Mouse (Mus musculus) heart, postnatal 0 days (tissue): ENCODE results near the gene Ctr9. TPM values are rescaled to one million over a fixed set of nuclear protein-coding genes. Genes with fewer than 3 reads are reported as not detected.
A peak's percentile ranks its signal among the peaks of the same experiment; 100 is the strongest.

ENCODE experiments used
- ATAC-seq: fragments of 200-750 bp; cut with Nextera tagmentation; 2 replicates; pipeline ENCODE4 v1.8.0; 2017; ENCODE audit warnings: low read depth, moderate number of reproducible peaks, moderate library complexity; ENCODE audit not compliant: insufficient read depth
- DNase-seq: peaks from one replicate; pipeline ENCODE4 v3.0.0-alpha.2; 2016; ENCODE audit warnings: low spot score
- H3K27ac ChIP-seq: fragments of 300-500 bp; sonication (generic); 2 replicates; pipeline ENCODE4 v1.5.1; 2014; ENCODE audit warnings: low read depth, mild to moderate bottlenecking
- H3K27me3 ChIP-seq: fragments of 300-500 bp; sonication (generic); 2 replicates; pipeline ENCODE4 v1.6.1; 2014; ENCODE audit warnings: low read length, mixed read lengths; ENCODE audit not compliant: control insufficient read depth, insufficient read depth
- H3K36me3 ChIP-seq: fragments of 300-500 bp; sonication (generic); replicated peaks from 2 replicates; pipeline ENCODE4 v1.6.1; 2014; ENCODE audit warnings: low read length, mixed read lengths; ENCODE audit not compliant: control insufficient read depth, insufficient read depth
- H3K4me1 ChIP-seq: fragments of 300-500 bp; sonication (generic); 2 replicates; pipeline ENCODE4 v1.6.1; 2014; ENCODE audit warnings: antibody characterized with exemption; ENCODE audit not compliant: control insufficient read depth, insufficient read depth
- H3K4me2 ChIP-seq: fragments of 300-500 bp; sonication (generic); 2 replicates; pipeline ENCODE4 v1.6.1; 2014; ENCODE audit warnings: low read depth, mild to moderate bottlenecking, low read length, moderate library complexity
- H3K4me3 ChIP-seq: fragments of 300-500 bp; sonication (generic); 2 replicates; pipeline ENCODE4 v1.5.1; 2014; ENCODE audit warnings: low read depth, low read length
- H3K9ac ChIP-seq: fragments of 300-500 bp; sonication (generic); replicated peaks from 2 replicates; pipeline ENCODE4 v1.6.1; 2014; ENCODE audit warnings: low read depth, low read length, mixed read lengths
- H3K9me3 ChIP-seq: fragments of 300-500 bp; sonication (generic); replicated peaks from 2 replicates; pipeline ENCODE4 v1.6.1; 2016; ENCODE audit warnings: low read length; ENCODE audit not compliant: control insufficient read depth
- CTCF ChIP-seq: IDR thresholded peaks from 2 replicates; pipeline ENCODE4 v1.5.1; 2016; ENCODE audit warnings: antibody characterized with exemption, control low read depth, low read depth
- EP300 ChIP-seq: IDR thresholded peaks from 2 replicates; pipeline ENCODE4 v1.6.1; 2016; ENCODE audit warnings: antibody characterized with exemption, low read depth
- WGBS: fragments of 180-500 bp; shearing (Covaris S2); extraction: QIAGEN DNeasy Blood & Tissue Kit; methylation state at CpG from one replicate; pipeline ENCODE4 v1.1.7; 2014; 5-methylcytosine and 5-hydroxymethylcytosine counted together
- polyA plus RNA-seq: library from polyadenylated mRNA; unstranded; fragments of >200 nt; fragmentation: Nextera tagmentation; extraction: Ambion mirVana; gene quantifications from 2 replicates; pipeline ENCODE4 v1.2.1, GENCODE M21; 2015
- total RNA-seq: library from RNA; depleted of rRNA; stranded (reverse); fragments of >200 nt; gene quantifications from 2 replicates; pipeline ENCODE4 v1.2.3, GENCODE M21; 2014; ENCODE audit warnings: low replicate concordance

The Ctr9 gene
- total and polyA plus RNA-seq, 2 experiments from 2014 or later = 11.6 to 30.4 TPM

DNA sequence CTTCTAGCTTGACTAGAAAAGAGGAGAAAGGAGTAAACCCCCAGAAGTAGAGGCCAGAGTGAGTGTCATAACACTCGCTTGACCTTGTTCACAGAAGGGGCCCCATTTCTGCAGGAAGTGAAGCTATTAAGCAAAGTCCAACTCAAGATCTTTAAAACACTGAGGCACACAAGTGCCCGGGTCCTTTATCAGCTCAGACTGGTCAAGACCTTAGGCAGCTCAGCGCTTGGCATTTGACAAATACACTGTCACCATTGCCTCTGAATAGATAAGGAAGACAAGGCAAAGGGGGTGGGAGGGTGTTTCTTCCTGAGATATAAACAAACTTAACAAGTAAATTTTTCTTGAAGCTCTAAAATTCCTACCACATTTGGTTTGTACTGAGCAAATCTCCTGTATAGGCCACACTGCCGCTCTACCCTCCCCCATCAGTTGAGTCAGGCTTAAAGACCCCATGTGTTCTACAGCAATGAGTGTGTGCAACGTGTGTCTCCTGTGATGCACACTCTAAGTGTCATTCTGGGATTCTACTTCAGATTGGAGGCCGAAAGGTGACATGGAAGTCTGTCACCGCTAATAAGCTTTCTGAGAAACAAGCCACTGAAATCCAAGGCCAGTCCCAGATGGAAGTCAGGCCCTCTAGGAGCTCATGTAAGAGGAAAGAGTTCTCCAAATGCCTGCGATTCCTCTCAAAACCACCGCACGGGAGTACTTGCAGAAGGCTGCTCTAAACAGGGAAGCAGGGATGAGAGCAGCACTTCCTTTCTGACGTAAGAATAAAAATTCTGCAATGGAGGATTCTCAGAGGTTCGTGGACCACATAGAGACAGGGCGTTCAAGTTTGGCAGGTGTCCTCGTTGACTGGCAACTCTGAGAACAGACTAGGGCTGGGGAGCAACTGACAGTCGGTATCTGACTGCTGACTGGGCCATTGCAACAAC, 29.6 kb upstream of the Ctr9 start:
- Histone ChIP-seq H3K4me2 (no peak overlapping the region), H3K4me1 (no peaks in the 10 kb centered on the region), H3K4me3 (no peak overlapping the region), H3K36me3 (no peaks in the 10 kb centered on the region), H3K9ac (no peak overlapping the region), H3K27ac (no peak overlapping the region), H3K27me3 (no peaks in the 10 kb centered on the region), H3K9me3 (no peaks in the 10 kb centered on the region)
- WGBS = 56% methylated on average over 15 of the region's 15 CpGs
- ATAC-seq (no peak), DNase-seq (no peak)
- no peak for TF ChIP-seq EP300
- TF ChIP-seq CTCF = no peak

DNA sequence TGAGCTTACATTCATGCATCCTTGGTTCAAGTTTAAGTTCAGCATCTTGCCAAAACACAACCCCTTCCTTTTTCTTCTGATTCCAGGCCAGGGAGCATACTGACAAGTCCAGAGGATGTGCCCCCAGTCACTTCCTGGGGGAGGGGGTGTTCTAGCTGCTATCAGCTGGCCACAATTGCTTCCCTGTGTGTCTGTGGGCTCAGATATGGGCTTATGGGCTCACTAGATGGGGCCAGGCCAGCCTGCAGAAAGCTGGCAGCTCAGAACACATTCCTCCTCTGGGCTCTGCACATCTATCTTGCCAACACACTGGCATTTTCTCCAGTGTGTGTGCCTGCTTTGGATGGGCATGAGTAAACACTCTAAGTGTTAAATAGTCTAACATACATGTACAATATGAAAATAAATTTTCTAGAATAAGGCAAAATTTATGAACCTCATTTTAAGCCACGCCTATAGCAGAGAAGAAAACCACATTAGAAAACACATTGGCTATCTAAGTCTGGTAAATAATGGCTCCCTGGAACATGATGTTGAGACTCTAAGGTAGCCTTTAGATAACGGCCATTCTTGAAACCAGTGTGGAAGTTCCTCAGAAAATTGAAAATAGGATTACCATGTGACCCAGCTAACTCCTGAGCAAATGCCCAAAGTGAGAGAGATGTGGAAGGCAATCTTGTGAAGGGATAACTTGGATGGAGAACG, 24.5 kb upstream of the Ctr9 start:
- ATAC-seq (no peak), DNase-seq (no peak)
- no peak overlapping the region for H3K27ac ChIP-seq
- H3K4me1 ChIP-seq = no peaks in the 10 kb centered on the region
- H3K9me3 ChIP-seq = no peaks in the 10 kb centered on the region
- no peaks in the 10 kb centered on the region for H3K27me3 ChIP-seq
- H3K9ac ChIP-seq = no peak overlapping the region
- no peak for TF ChIP-seq EP300
- no peak for TF ChIP-seq CTCF
- no peaks in the 10 kb centered on the region for H3K36me3 ChIP-seq
- H3K4me2 ChIP-seq = no peak overlapping the region
- 87% methylated on average over 3 of the region's 3 CpGs for WGBS
- H3K4me3 ChIP-seq = no peak overlapping the region

DNA sequence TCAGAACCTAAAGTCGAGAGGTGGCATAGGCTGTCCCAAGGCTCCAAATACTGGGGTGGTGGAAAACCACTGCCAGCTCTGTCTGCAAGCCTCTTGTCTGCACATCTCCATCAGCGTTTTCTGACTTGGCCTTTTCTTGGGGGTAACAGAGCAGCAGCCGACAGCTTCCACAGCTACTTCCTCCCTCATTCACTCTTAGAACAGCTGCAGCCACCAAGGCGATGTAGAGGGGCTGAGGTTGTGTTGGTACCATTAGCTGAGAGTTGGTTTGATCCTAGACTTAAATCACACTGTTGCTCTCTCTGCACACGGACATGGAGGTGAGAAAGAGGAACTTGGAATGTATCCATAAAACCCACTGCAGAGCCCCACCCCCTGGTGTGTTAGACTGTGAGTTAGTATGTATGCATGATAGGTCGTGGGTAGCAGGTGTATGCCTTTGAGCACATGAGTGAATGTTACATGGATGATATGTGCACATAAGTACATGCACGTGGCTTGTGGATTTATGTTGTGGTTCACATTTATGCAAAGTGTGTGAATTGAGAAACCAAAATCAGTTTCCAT, 14.6 kb upstream of the Ctr9 start:
- Histone ChIP-seq H3K27ac (no peak overlapping the region), H3K4me3 (no peak overlapping the region), H3K9ac (no peak overlapping the region), H3K4me2 (no peak overlapping the region), H3K27me3 (no peaks in the 10 kb centered on the region), H3K36me3 (no peaks in the 10 kb centered on the region), H3K4me1 (no peaks in the 10 kb centered on the region), H3K9me3 (no peaks in the 10 kb centered on the region)
- WGBS = 65% methylated on average over 7 of the region's 7 CpGs
- TF ChIP-seq CTCF (no peak), EP300 (no peak)
- no peak for DNase-seq
- ATAC-seq = no peak

GRCm38 (mm10) chr7:111014893-111015292, 13.9 kb upstream of the Ctr9 start:
- no peaks in the 10 kb centered on the region for H3K36me3 ChIP-seq
- H3K27me3 ChIP-seq = no peaks in the 10 kb centered on the region
- no peak overlapping the region for H3K27ac ChIP-seq
- H3K9me3 ChIP-seq = no peaks in the 10 kb centered on the region
- DNase-seq (peak; percentile 89), ATAC-seq (peak; percentile 75)
- 6% methylated on average over 5 of the region's 5 CpGs for WGBS
- TF ChIP-seq EP300 (no peak), CTCF (peak; percentile 98)
- H3K4me2 ChIP-seq = no peak overlapping the region
- H3K4me3 ChIP-seq = no peak overlapping the region
- H3K4me1 ChIP-seq = no peaks in the 10 kb centered on the region
- no peak overlapping the region for H3K9ac ChIP-seq

DNA sequence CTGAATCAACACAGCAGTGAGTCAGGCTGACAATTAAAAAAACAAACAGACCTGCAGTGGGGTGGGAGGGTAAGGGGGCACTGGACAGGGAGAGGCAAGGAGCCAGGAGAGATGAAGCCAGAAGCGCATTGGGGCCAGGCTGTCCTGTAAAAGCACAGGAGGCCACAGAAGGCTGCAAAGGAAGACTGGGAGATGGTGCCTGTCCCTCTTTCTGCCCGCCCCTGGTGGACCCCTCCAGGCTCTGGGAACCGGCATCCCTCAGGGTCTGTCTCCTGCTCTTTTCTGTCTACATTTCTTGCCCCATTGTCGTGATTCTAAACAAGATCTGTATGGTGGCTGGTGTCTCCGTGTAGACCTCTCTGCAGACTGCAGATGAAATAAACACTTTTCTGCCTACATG, 13.0 kb upstream of the Ctr9 start:
- H3K27ac ChIP-seq = no peak overlapping the region
- H3K4me1 ChIP-seq = no peaks in the 10 kb centered on the region
- WGBS = 74% methylated on average over 5 of the region's 5 CpGs
- H3K27me3 ChIP-seq = no peaks in the 10 kb centered on the region
- H3K9ac ChIP-seq = no peak overlapping the region
- no peak overlapping the region for H3K4me2 ChIP-seq
- H3K9me3 ChIP-seq = no peaks in the 10 kb centered on the region
- TF ChIP-seq CTCF (no peak), EP300 (no peak)
- no peaks in the 10 kb centered on the region for H3K36me3 ChIP-seq
- no peak overlapping the region for H3K4me3 ChIP-seq
- ATAC-seq (no peak), DNase-seq (no peak)
